Mouse (Mus musculus) erythroid progenitor cell, adult 5-6 weeks (primary cell): ENCODE data around the gene Rtp2. TPM values are rescaled to one million over a fixed set of nuclear protein-coding genes. Genes with fewer than 3 reads are reported as not detected.
"Not testable (repeated sequence)": the region's sequence is repeated elsewhere in the genome, so short reads cannot be mapped to it uniquely, and the experiment has no call there.

ENCODE experiments used
- ATAC-seq: replicated peaks from 2 replicates; pipeline ENCODE4 v1.8.0; 2016; ENCODE audit warnings: moderate number of reproducible peaks, mild to moderate bottlenecking, moderate TSS enrichment, inconsistent platforms; ENCODE audit not compliant: poor library complexity, low FRiP score, severe bottlenecking
- total RNA-seq, 2 experiments: library from RNA; stranded (forward) in 1 of 2; stranded (reverse) in 1 of 2; fragments of 150-400 nt in 1 of 2; fragments of 186-747, 209-891 nt in 1 of 2; gene quantifications; 2 replicates each; pipeline versions ENCODE4 v1.2.3 to v1.2.4; 2015 to 2017; ENCODE audit warnings: low replicate concordance in 2 of 2

The Rtp2 gene
- total RNA-seq, 2 experiments from 2014 or later, result not detected

GRCm38 (mm10) chr16:23953189-23953958 lies 21.2 kb upstream of the Rtp2 start:
- no peak for ATAC-seq

- ATAC-seq, result no peak
These were observed 20.0 kb upstream of the Rtp2 start for GRCm38 (mm10) chr16:23952101-23952727.

- ATAC-seq, result no peak
These were observed 15.5 kb upstream of the Rtp2 start for GRCm38 (mm10) chr16:23947654-23948053.

- no peak for ATAC-seq
These were observed 12.6 kb upstream of the Rtp2 start for GRCm38 (mm10) chr16:23944801-23945200.

- no peak for ATAC-seq
These were observed 2.2 kb upstream of the Rtp2 start for GRCm38 (mm10) chr16:23934397-23934796.

- no peak for ATAC-seq
These were observed 919 bp downstream of the Rtp2 start for GRCm38 (mm10) chr16:23931275-23931674.

- ATAC-seq, result no peak
These were observed 1.6 kb downstream of the Rtp2 start for GRCm38 (mm10) chr16:23930426-23931073.

GRCm38 (mm10) chr16:23927301-23928114 lies 4.7 kb downstream of the Rtp2 start:
- ATAC-seq, result no peak

- no peak for ATAC-seq
These were observed 9.3 kb downstream of the Rtp2 start for GRCm38 (mm10) chr16:23922906-23923305.

- ATAC-seq, result no peak
These were observed 10.5 kb downstream of the Rtp2 start for GRCm38 (mm10) chr16:23921697-23922096.

- no peak for ATAC-seq
These were observed 12.8 kb downstream of the Rtp2 start for GRCm38 (mm10) chr16:23919418-23919817.

- no peak for ATAC-seq
These were observed 18.8 kb downstream of the Rtp2 start for GRCm38 (mm10) chr16:23913401-23913800.

GRCm38 (mm10) chr16:23912741-23913140 lies 19.5 kb downstream of the Rtp2 start:
- no peak for ATAC-seq

- not testable (repeated sequence) for ATAC-seq
These were observed 23.2 kb downstream of the Rtp2 start for GRCm38 (mm10) chr16:23909015-23909354.

GRCm38 (mm10) chr16:23908076-23909014 lies 23.8 kb downstream of the Rtp2 start:
- not testable (repeated sequence) for ATAC-seq

GRCm38 (mm10) chr16:23906586-23906985 lies 25.6 kb downstream of the Rtp2 start:
- not testable (repeated sequence) for ATAC-seq

- no peak for ATAC-seq
These were observed 30.8 kb downstream of the Rtp2 start for GRCm38 (mm10) chr16:23901411-23901810.

GRCm38 (mm10) chr16:23900061-23900460 lies 32.1 kb downstream of the Rtp2 start:
- no peak for ATAC-seq

GRCm38 (mm10) chr16:23898840-23899239 lies 33.4 kb downstream of the Rtp2 start:
- ATAC-seq, result no peak
